Mouse (Mus musculus) kidney, adult 9 months (tissue): ENCODE results near the gene Olfr1024.

ENCODE experiments used
- DNase-seq: peaks from one replicate; pipeline ENCODE4 v3.0.0; 2022

The Olfr1024 gene

DNA sequence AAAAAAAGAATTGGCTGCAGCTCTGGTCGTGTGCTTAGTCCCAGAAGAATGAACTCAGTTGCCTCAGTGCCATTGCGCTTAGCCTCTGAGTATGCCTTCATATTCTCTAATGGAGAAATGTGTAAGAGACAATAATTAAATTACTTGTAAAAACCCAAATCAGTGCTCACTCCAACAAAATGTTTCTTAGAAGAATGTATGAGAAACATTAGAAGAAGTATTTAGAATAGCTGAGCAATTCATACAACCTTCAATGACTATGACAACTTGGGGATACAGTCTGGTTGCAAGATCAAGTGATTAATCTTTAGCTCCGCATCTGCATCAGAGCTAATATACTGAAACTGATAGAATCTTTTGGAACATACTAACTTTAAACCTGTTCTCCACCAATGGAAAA lies at the start of gene Olfr1024:
Gene Olfr1024, minus strand, starts transcription at position 101 of the 400 bp plus-strand sequence.
- DNase-seq = no peak

DNA sequence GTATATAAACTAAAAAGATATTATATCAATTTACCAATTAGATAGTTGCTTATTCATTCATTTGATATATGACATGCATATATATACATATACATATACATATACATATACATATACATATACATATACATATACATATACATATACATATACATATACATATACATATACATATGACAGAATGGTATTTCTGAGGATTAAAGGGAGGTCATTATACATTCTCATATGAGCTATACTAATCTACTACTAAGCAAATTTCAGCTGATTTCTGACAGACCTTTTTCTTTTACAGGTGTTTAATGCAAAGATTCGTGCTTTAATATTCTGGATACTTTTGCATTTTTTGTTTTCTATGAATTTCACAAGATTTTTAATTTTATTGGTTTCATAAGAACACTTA lies 45.3 kb upstream of the Olfr1024 start, which contains the start of gene Olfr1028:
Gene Olfr1028, plus strand, starts transcription at position 301 of the 400 bp plus-strand sequence.
- DNase-seq = no peak

- DNase-seq = no peak
Observed at GRCm38 (mm10) chr2:85921258-85921657, 16.4 kb upstream of the Olfr1024 start, which contains the start of gene Olfr1026. Gene Olfr1026 (plus strand): TSS chr2:85921558.

DNA sequence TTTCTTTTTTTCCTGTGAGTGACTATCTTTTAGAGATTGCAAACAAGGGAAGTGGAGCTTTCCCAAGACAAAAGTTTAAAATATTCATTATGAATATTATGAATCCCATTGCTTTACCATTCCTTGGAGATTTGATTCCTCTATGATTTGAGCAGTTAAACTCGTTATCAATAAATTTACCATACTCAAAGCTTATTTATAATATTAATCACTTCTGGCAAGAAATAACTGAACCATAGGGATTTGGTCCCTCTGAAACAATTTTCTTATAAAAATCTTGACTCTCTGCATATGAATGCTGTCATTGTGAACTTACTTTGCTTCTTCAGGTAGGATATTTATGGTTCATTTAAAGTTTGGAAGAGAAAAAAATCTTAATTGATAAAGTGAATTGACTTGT lies 10.0 kb upstream of the Olfr1024 start, which contains the start of gene Olfr1025-ps1:
Gene Olfr1025-ps1, plus strand, starts transcription at position 301 of the 400 bp plus-strand sequence.
- no peak for DNase-seq

- no peak for DNase-seq
Observed at GRCm38 (mm10) chr2:85913197-85913596, 8.3 kb upstream of the Olfr1024 start.

DNA sequence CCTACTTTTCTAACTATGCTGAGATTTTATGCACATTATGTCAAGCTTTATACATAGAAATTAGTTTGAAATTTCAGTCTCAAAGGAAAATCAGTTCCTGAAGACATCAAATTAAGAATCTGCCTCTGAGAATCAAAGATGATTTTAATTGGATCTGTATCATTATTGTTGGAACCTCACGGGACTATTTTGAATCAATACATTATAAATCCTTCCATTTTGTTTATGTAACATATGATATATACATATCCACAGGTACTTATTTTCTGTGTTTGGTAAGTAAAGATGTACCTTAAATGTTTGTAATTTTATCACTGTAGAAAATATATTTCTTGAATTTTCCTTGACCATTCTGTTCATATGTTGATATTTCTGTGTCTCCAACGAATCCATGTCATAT lies 19.5 kb downstream of the Olfr1024 start, which contains the start of gene Olfr1023:
Gene Olfr1023, plus strand, starts transcription at position 301 of the 400 bp plus-strand sequence.
- DNase-seq = no peak

DNA sequence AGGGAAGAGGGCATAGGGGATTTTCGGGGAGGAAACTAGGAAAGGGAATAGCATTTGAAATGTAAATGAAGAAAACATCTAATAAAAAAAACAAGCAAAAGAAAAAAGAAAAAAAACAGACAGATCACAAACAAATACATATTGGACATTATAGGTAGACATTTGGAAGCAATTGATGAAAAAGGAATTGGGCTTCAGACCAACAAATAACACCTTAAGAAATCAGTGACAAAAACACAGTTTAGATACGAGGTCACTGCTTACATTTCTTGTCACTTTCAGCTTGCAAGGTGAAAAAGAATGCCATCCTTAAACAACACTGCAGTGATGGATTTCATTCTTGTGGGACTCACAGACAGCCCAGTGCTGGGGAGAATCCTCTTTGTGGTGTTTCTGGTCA lies 36.6 kb downstream of the Olfr1024 start, which contains the start of gene Olfr1022:
Gene Olfr1022, plus strand, starts transcription at position 301 of the 400 bp plus-strand sequence.
- DNase-seq = no peak
